Mouse (Mus musculus): ENCODE measurements around the gene Prim1. TPM values are rescaled to one million over a fixed set of nuclear protein-coding genes. Genes with fewer than 3 reads are reported as not detected.
A peak's percentile ranks its signal among the peaks of the same experiment; 100 is the strongest.
"Not testable (repeated sequence)": the region's sequence is repeated elsewhere in the genome, so short reads cannot be mapped to it uniquely, and the experiment has no call there.

The Prim1 gene
- polyA plus RNA-seq, 1 experiment from 2014 or later: 80.5 TPM

DNA sequence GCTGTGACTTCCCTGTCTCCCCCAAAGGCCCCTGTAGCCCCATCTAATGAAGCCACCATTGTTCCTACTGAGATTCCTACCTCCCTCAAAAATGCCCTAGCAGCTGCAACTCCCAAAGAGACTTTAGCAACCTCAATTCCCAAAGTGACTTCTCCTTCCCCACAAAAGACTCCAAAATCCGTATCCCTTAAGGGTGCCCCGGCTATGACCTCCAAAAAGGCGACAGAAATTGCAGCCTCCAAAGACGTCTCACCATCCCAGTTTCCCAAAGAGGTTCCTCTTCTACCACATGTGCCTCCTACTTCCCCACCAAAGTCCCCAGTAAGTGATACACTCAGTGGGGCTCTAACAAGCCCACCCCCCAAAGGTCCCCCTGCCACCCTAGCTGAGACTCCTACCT is 26.7 kb downstream of the Prim1 start:
- Histone ChIP-seq H3K9me3 (no peaks in the 10 kb centered on the region), H3K27me3 (ENCODE audit: insufficient read depth, poor library complexity, severe bottlenecking) (no peaks in the 10 kb centered on the region), H3K36me3 (peaks cover 92% of the 10 kb centered on the region), H3K27ac (no peak overlapping the region), H3K4me1 (peaks cover 78% of the 10 kb centered on the region), H3K4me3 (no peak overlapping the region)
- no peak for DNase-seq (ENCODE audit: low spot score)
- WGBS: 86% methylated on average over 4 of the region's 4 CpGs

DNA sequence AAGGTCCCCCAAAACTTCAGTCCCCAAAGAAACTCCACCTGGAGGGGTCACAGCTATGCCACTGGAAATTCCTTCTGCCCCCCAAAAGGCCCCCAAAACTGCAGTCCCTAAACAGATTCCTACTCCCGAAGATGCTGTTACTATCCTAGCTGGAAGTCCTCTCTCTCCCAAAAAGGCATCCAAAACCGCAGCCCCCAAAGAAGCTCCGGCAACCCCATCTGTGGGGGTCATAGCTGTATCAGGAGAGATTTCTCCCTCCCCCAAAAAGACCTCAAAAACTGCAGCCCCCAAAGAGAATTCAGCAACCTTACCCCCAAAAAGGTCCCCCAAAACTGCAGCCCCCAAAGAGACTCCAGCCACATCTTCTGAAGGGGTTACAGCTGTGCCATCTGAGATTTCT is 27.5 kb downstream of the Prim1 start:
- DNase-seq (ENCODE audit: low spot score): no peak
- Histone ChIP-seq H3K36me3 (peaks cover 95% of the 10 kb centered on the region), H3K4me1 (peaks cover 73% of the 10 kb centered on the region), H3K4me3 (no peak overlapping the region), H3K27ac (peak overlapping the region; percentile 59; the same call in 1 of the 2 replicates), H3K9me3 (no peaks in the 10 kb centered on the region), H3K27me3 (ENCODE audit: insufficient read depth, poor library complexity, severe bottlenecking) (no peaks in the 10 kb centered on the region)
- WGBS: 92% methylated on average over 3 of the region's 3 CpGs

DNA sequence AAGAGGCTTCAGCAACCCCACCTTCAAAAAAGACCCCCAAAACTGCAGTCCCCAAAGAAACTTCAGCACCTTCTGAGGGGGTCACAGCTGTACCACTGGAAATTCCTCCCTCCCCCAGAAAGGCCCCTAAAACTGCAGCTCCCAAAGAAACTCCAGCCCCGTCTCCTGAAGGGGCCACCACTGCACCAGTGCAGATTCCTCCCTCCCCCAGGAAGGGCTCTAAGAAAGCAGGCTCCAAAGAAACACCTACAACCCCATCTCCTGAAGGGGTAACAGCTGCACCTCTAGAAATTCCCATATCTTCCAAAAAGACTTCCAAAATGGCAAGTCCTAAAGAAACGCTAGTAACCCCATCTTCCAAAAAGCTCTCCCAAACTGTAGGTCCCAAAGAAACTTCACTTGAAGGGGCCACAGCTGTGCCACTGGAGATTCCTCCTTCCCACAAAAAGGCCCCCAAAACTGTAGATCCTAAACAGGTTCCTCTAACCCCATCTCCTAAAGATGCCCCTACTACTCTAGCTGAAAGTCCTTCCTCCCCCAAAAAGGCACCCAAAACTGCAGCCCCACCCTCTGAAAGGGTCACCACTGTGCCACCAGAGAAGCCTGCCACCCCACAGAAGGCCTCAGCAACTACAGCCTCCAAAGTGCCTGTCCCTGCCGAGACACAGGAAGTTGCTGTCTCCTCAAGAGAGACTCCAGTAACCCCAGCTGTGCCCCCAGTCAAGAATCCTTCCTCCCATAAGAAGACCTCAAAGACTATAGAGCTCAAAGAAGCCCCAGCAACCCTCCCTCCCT is 28.3 kb downstream of the Prim1 start:
- no peaks in the 10 kb centered on the region for H3K27me3 ChIP-seq (ENCODE audit: insufficient read depth, poor library complexity, severe bottlenecking)
- H3K27ac ChIP-seq: peak overlapping the region; percentile 59; the same call in 1 of the 2 replicates
- no peaks in the 10 kb centered on the region for H3K9me3 ChIP-seq
- H3K4me1 ChIP-seq: peaks cover 66% of the 10 kb centered on the region
- peaks cover 98% of the 10 kb centered on the region for H3K36me3 ChIP-seq
- WGBS: 63% methylated on average over 3 of the region's 3 CpGs
- H3K4me3 ChIP-seq: peak overlapping the region; percentile 25; the same call in 1 of the 2 replicates
- no peak for DNase-seq (ENCODE audit: low spot score)

DNA sequence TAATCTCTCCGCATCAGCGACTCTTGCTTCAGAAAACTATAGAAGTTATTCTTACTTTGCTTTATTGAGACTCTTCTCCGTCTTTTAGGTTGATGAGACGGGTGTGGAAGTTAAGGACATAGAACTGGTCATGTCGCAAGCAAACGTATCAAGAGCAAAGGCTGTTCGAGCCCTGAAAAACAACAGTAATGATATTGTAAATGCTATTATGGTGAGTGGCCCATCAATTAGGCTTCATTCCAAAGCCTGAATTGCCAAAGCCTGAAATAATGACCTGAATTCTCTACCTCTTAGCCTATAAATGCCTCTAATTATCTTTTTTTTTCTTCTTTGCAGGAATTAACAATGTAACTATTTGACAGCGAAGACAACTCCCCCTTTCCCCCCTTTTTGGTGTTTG is 33.2 kb downstream of the Prim1 start:
- H3K27ac ChIP-seq: no peak overlapping the region
- WGBS: 97% methylated on average over 8 of the region's 8 CpGs

DNA sequence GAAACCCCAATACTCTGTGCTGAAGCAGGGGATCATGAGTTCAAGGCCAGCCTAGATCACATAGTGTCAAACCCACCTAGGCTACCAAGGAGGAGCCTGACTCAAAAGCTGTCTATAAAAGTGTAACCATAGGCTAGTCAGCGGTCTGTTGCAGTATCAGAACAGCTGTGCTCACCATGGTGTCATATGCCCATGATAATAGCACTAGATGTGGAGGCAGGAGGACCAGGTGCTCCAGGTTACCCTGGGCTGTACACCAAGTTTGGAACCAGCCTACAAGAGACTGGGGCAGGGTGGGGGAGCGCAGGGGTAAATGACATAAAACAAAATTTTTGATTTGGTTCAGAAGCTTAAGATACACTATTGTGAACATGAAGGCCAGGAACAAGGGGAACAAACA is 34.8 kb downstream of the Prim1 start:
- WGBS: 97% methylated on average over 2 of the region's 2 CpGs
- H3K9me3 ChIP-seq: no peaks in the 10 kb centered on the region
- no peak overlapping the region for H3K27ac ChIP-seq
- no peak overlapping the region for H3K4me3 ChIP-seq
- peaks cover 3% of the 10 kb centered on the region for H3K4me1 ChIP-seq
- DNase-seq (ENCODE audit: low spot score): no peak
- peaks cover 68% of the 10 kb centered on the region for H3K36me3 ChIP-seq
- H3K27me3 ChIP-seq (ENCODE audit: insufficient read depth, poor library complexity, severe bottlenecking): no peaks in the 10 kb centered on the region

More for the DNA sequence above, 33.2 kb downstream of the Prim1 start:
- DNase-seq (ENCODE audit: low spot score): no peak
- Histone ChIP-seq H3K27me3 (ENCODE audit: insufficient read depth, poor library complexity, severe bottlenecking) (no peaks in the 10 kb centered on the region), H3K4me1 (peaks cover 19% of the 10 kb centered on the region), H3K9me3 (no peaks in the 10 kb centered on the region), H3K4me3 (no peak overlapping the region), H3K36me3 (peaks cover 83% of the 10 kb centered on the region)

DNA sequence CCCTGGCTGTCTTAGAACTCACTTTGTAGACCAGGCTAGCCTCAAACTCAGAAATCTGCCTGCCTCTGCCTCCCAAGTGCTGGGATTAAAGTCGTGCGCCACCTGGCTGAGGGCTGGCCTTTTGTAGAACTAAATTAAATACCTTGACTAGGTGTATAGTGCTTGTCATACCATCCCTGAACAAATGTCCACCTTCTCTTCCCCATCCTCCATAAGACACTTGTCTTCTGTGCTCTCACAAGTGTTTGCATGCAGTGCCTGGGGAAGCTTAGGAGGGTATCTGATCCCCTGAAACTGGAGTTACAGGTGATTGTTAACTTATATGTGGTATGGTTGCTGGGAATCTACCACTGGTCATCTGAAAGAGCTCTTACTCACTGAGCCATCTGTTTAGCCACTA is 35.4 kb downstream of the Prim1 start:
- 80% methylated on average over 2 of the region's 2 CpGs for WGBS
- Histone ChIP-seq H3K27ac (no peak overlapping the region), H3K9me3 (no peaks in the 10 kb centered on the region), H3K27me3 (ENCODE audit: insufficient read depth, poor library complexity, severe bottlenecking) (no peaks in the 10 kb centered on the region), H3K36me3 (peaks cover 61% of the 10 kb centered on the region), H3K4me1 (no peaks in the 10 kb centered on the region), H3K4me3 (no peak overlapping the region)
- no peak for DNase-seq (ENCODE audit: low spot score)

DNA sequence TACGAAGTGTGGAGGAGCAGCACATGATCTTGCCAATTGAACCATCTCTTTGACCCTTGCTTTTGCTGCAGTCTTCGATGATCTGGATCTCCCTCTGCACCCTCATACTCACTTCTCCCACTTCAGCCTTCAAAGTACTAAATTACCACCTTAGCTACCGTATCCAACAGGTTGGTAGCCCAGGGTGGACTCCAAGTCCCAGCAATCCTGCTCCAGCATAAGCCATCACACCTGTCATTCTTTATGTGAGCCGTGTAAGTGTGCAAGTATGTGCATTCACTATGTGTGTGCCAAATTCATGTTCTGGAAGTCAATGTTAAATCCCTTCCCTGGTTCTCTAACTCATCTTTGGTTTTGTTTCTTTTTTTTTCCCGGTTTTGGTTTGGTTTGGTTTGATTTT is 36.6 kb downstream of the Prim1 start:
- no peaks in the 10 kb centered on the region for H3K27me3 ChIP-seq (ENCODE audit: insufficient read depth, poor library complexity, severe bottlenecking)
- no peak overlapping the region for H3K4me3 ChIP-seq
- no peak for DNase-seq (ENCODE audit: low spot score)
- H3K36me3 ChIP-seq: peaks cover 49% of the 10 kb centered on the region
- WGBS: 94% methylated on average over 5 of the region's 5 CpGs
- H3K9me3 ChIP-seq: no peaks in the 10 kb centered on the region
- no peaks in the 10 kb centered on the region for H3K4me1 ChIP-seq
- no peak overlapping the region for H3K27ac ChIP-seq

DNA sequence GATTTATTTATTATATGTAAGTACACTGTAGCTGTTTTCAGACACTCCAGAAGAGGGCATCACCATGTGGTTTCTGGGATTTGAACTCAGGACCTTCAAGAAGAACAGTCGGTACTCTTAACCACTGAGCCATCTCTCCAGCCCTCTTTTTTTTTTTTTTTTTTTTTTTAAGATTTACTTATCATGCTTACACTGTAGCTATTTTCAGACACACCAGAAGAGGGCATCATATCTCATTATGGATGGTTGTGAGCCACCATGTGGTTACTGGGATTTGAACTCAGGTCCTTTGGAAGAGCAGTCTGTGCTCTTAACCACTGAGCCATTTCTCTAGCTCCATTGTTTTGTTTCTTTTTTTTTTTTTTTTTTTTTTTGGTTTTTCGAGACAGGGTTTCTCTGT is 37.2 kb downstream of the Prim1 start:
- H3K9me3 ChIP-seq; H3K27me3 ChIP-seq (ENCODE audit: insufficient read depth, poor library complexity, severe bottlenecking); H3K27ac ChIP-seq; H3K4me3 ChIP-seq; H3K4me1 ChIP-seq; DNase-seq (ENCODE audit: low spot score): not testable (repeated sequence)
- peaks cover 44% of the 10 kb centered on the region for H3K36me3 ChIP-seq
- WGBS: 95% methylated on average over 1 of the region's 2 CpGs

DNA sequence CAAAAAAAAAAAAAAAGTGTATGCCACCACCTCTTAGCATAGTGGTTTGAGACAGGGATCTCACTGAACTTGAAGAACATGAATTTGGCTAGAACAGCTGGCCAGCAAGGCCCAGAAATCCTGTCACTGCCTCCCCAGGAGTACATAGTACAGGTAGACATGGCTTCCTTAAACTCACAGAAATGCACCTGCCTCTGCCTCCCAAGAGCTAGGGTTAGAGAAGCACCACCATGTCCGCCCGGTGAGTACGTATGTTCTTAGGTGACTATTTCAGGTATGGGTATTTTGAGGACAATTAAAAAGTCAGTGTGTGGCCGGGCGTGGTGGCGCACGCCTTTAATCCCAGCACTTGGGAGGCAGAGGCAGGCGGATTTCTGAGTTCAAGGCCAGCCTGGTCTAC is 38.0 kb downstream of the Prim1 start:
- Histone ChIP-seq H3K4me3 (no peak overlapping the region), H3K36me3 (peaks cover 37% of the 10 kb centered on the region), H3K4me1 (peaks cover 5% of the 10 kb centered on the region; the same call in 1 of the 2 replicates), H3K9me3 (no peaks in the 10 kb centered on the region), H3K27ac (no peak overlapping the region), H3K27me3 (ENCODE audit: insufficient read depth, poor library complexity, severe bottlenecking) (no peaks in the 10 kb centered on the region)
- 91% methylated on average over 8 of the region's 8 CpGs for WGBS
- no peak for DNase-seq (ENCODE audit: low spot score)

DNA sequence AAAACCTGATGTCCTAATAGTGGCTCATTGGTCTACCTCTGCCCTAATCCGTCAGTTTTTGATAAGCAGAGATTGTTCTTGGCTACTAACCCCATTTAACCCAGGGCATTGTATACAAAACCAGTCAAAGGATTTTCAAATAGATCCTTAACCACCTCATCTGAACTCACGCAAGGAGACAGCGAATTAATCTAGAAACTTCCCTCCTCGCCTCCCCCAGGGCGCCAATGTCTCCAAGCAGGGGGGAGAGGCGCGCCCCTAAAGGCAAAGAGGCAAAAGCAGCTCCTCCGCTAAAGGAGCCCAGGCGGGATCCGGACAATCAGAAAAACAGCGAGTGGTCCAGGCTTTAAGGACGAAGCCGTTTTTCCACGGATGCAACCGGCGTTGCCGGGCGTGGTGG is 43.2 kb downstream of the Prim1 start:
- 1% methylated on average over 18 of the region's 18 CpGs for WGBS
- no peaks in the 10 kb centered on the region for H3K9me3 ChIP-seq
- H3K4me3 ChIP-seq: peak overlapping the region; percentile 98
- peak overlapping the region; percentile 97 for H3K27ac ChIP-seq
- DNase-seq (ENCODE audit: low spot score): no peak
- peaks cover 10% of the 10 kb centered on the region for H3K36me3 ChIP-seq
- peaks cover 11% of the 10 kb centered on the region; the same call in 1 of the 2 replicates for H3K4me1 ChIP-seq
- no peaks in the 10 kb centered on the region for H3K27me3 ChIP-seq (ENCODE audit: insufficient read depth, poor library complexity, severe bottlenecking)

DNA sequence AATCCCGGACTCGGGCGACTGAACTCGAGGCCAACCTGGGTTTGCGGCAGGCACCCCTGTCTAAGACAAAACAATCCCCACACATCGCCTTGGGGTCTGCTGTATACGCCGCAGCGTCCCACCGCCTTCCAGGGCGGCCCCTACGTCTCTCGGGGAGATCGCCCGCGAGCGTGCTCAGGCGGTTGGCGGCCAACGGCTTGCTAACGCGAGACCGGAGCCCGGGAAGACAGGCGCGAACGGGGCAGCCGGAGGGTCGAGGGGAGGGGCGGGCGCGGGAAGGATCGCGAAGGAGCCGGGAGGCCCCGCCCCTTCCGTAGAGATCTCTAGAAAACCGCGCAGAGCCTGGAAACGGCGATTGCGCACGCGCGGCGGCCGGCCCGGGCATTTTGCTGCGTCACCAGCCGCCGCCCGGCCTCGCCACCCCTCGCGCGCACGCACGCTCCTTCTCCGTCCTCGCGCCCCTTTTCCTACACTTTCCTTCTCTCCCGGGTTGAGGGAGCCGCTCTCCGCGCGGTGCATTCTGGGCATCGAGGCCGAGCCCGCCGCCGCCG is 43.7 kb downstream of the Prim1 start, which contains the start of gene Ptges3:
Ptges3 (plus strand) TSS at position 354 of the 551 bp plus-strand sequence.
- WGBS: under 1% methylated on average over 71 of the region's 72 CpGs
- Histone ChIP-seq H3K27me3 (ENCODE audit: insufficient read depth, poor library complexity, severe bottlenecking) (no peaks in the 10 kb centered on the region), H3K4me3 (peak within 1 kb of the TSS; percentile 98)

DNA sequence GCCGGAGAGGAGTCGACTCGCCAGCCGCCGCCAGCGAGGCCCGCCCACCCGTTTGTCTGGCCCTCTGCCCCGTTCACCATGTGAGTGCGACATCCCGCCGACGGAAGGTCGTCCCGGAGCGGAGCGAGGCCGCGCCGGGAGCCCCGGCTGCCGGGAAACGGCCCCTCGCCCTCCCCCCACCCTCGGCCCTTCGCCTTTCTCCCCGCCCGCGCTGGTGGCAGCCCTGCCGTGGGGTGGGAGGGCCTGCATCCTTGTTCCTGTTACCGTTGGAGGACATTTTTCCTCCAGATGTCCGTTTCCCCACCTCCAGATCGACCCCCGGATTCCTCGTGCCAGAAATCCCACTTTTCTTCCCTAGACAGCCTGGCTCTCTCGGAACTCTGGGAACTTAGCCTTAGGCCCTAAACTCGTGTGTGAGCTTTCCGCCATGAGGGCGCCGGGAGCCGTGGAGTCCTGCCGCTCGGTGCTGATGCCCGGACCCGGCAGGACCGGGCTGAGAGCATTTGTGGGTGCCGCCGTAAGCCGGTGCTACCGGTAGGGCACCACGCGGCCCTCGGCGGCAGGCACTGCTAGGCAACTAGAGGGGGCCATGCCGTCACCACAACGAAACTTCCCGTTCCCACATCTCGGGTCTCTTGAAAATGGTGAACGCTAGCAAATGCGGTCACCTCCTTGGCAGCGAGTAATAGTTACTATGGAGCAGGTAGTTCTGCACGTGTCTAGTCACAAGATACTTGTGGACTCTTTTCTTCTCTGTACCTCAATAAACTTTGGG is 44.4 kb downstream of the Prim1 start:
- Histone ChIP-seq H3K4me3 (peak overlapping the region; percentile 98), H3K27me3 (ENCODE audit: insufficient read depth, poor library complexity, severe bottlenecking) (no peaks in the 10 kb centered on the region), H3K36me3 (peaks cover 21% of the 10 kb centered on the region), H3K4me1 (peaks cover 11% of the 10 kb centered on the region; the same call in 1 of the 2 replicates), H3K9me3 (no peaks in the 10 kb centered on the region), H3K27ac (peak overlapping the region; percentile 97)
- WGBS: under 1% methylated on average over 54 of the region's 62 CpGs
- peak; percentile 85 for DNase-seq (ENCODE audit: low spot score)

More for the DNA sequence above, 43.7 kb downstream of the Prim1 start, which contains the start of gene Ptges3:
- Histone ChIP-seq H3K36me3 (peaks cover 14% of the 10 kb centered on the region), H3K4me1 (peaks cover 11% of the 10 kb centered on the region; the same call in 1 of the 2 replicates), H3K27ac (peak within 1 kb of the TSS; percentile 97), H3K9me3 (no peaks in the 10 kb centered on the region)
- peak; percentile 98 for DNase-seq (ENCODE audit: low spot score)

DNA sequence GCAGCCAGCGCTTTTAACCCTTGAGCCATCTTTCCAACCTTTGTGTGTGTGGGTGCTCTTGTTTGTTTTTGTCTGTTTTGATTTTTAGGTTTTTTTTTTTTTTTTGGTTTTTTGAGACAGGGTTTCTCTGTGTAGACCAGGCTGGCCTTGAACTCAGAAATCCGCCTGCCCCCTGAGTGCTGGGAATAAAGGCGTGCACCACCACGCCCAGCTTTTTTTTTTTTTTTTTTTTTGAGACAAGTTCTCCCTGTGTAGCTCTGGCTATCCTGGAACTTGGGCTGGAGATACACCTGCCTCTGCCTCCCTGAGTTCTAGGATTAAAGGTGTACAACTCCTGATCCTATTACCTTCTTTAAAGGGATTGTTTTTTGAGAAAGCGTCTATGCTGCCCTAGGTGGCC is 46.1 kb downstream of the Prim1 start:
- H3K4me1 ChIP-seq: peaks cover 11% of the 10 kb centered on the region; the same call in 1 of the 2 replicates
- peaks cover 28% of the 10 kb centered on the region for H3K36me3 ChIP-seq
- peak overlapping the region; percentile 98 for H3K4me3 ChIP-seq
- no peak for DNase-seq (ENCODE audit: low spot score)
- 74% methylated on average over 5 of the region's 5 CpGs for WGBS
- no peaks in the 10 kb centered on the region for H3K27me3 ChIP-seq (ENCODE audit: insufficient read depth, poor library complexity, severe bottlenecking)
- H3K9me3 ChIP-seq: no peaks in the 10 kb centered on the region
- H3K27ac ChIP-seq: no peak overlapping the region
